Mouse (Mus musculus) liver, adult 2 months (tissue): ENCODE results near the gene Gm9936. TPM values are rescaled to one million over a fixed set of nuclear protein-coding genes. Genes with fewer than 3 reads are reported as not detected.

ENCODE experiments used
- DNase-seq: peaks from one replicate; pipeline ENCODE4 v3.0.0-alpha.2; 2011; ENCODE audit warnings: low read depth, low spot score; ENCODE audit errors: extremely low read depth
- H3K27ac ChIP-seq: fragments of 200-500 bp; replicated peaks from 2 replicates; pipeline ENCODE4 v1.5.1; 2012; ENCODE audit warnings: low read depth, mild to moderate bottlenecking, control low read depth, inconsistent platforms, low read length; ENCODE audit not compliant: insufficient read depth
- H3K27me3 ChIP-seq: fragments of 200-500 bp; 2 replicates; pipeline ENCODE4 v1.6.1; 2012; ENCODE audit warnings: mild to moderate bottlenecking, moderate library complexity, low read length, inconsistent platforms; ENCODE audit not compliant: control insufficient read depth, insufficient read depth
- H3K36me3 ChIP-seq: fragments of 200-500 bp; 2 replicates; pipeline ENCODE4 v1.6.1; 2012; ENCODE audit warnings: low read length, inconsistent platforms; ENCODE audit not compliant: control insufficient read depth, insufficient read depth
- H3K4me1 ChIP-seq: fragments of 200-500 bp; 2 replicates; pipeline ENCODE4 v1.6.1; 2011; ENCODE audit warnings: low read length; ENCODE audit not compliant: control insufficient read depth, insufficient read depth
- H3K4me3 ChIP-seq: fragments of 200-500 bp; 2 replicates; pipeline ENCODE4 v1.5.1; 2011; ENCODE audit warnings: low read depth, mild to moderate bottlenecking, control low read depth, low read length, moderate library complexity; ENCODE audit not compliant: insufficient read depth
- H3K79me2 ChIP-seq: fragments of 200-500 bp; 2 replicates; pipeline ENCODE4 v1.6.1; 2012; ENCODE audit warnings: inconsistent platforms, mild to moderate bottlenecking, low read length, moderate library complexity; ENCODE audit not compliant: control insufficient read depth, insufficient read depth
- H3K9ac ChIP-seq: fragments of 200-500 bp; 2 replicates; pipeline ENCODE4 v1.6.1; 2012; ENCODE audit warnings: low read depth, mild to moderate bottlenecking, control low read depth, inconsistent platforms, low read length
- CTCF ChIP-seq: fragments of 200-500 bp; IDR thresholded peaks from 2 replicates; pipeline ENCODE4 v1.5.1; 2011; ENCODE audit warnings: low read depth, low read length, control low read depth
- POLR2A ChIP-seq: fragments of 200-500 bp; IDR thresholded peaks from 2 replicates; pipeline ENCODE4 v1.6.1; 2011; ENCODE audit warnings: low read length, control low read depth; ENCODE audit not compliant: insufficient read depth; ENCODE audit errors: extremely low read depth
- WGBS: fragments of 180-500 bp; shearing (Covaris S2); methylation state at CpG from one replicate; pipeline ENCODE4 v1.1.7; 2018; 5-methylcytosine and 5-hydroxymethylcytosine counted together
- polyA plus RNA-seq: library from polyadenylated mRNA; depleted of rRNA; stranded (reverse); fragments of >200 nt; gene quantifications from 2 replicates; pipeline ENCODE4 v1.2.3, GENCODE M21; 2012; rRNA removed
- total RNA-seq: library from RNA; depleted of rRNA; stranded (reverse); fragments of >200 nt; gene quantifications from 2 replicates; pipeline ENCODE4 v1.2.3, GENCODE M21; 2014; rRNA removed

Gm9936 gene
- total RNA-seq, result not detected in 2 replicates
- not detected in 2 replicates for polyA plus RNA-seq

DNA sequence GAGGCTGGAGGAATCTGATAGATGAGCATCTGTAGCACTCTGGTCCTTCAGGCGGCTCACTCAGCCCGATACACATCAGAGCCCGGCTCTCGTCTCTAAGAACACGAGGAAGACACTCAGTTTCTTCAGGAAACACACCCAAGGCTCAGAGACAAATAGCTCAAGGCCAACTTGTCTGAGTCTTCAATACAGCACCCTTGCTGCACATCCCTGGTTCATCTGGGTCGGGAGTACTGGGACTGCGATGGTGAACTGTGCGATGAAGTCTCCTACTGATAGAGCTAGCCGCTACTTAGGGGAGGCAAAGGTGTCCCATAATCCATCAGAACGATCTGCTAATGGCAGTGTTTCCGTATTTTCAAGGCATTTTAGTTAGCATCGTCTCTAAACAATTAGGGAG lies at the start of gene Gm9936:
Gene Gm9936, minus strand, starts transcription at position 101 of the 400 bp plus-strand sequence.
- no peak within 1 kb of the TSS for H3K4me3 ChIP-seq
- no peaks in the 10 kb centered on the region for H3K79me2 ChIP-seq
- no peaks in the 10 kb centered on the region for H3K4me1 ChIP-seq
- DNase-seq, result no peak
- no peak for TF ChIP-seq CTCF
- TF ChIP-seq POLR2A, result no peak
- H3K27me3 ChIP-seq, result no peaks in the 10 kb centered on the region
- no peaks in the 10 kb centered on the region for H3K36me3 ChIP-seq
- WGBS, result 80% methylated on average over 12 of the region's 12 CpGs
- no peak within 1 kb of the TSS for H3K9ac ChIP-seq
- H3K27ac ChIP-seq, result no peak within 1 kb of the TSS

- Histone ChIP-seq H3K36me3 (peaks cover 2% of the 10 kb centered on the region; the same call in 1 of the 2 replicates), H3K27me3 (no peaks in the 10 kb centered on the region), H3K79me2 (no peaks in the 10 kb centered on the region), H3K4me1 (no peaks in the 10 kb centered on the region), H3K27ac (no peak overlapping the region), H3K9ac (no peak overlapping the region), H3K4me3 (no peak overlapping the region)
- WGBS, result 43% methylated on average over 1 of the region's 1 CpGs
- peak; percentile 80 for TF ChIP-seq CTCF
- no peak for TF ChIP-seq POLR2A
- DNase-seq, result peak; percentile 32
Measured at GRCm38 (mm10) chr5:114902413-114902812, 43.9 kb upstream of the Gm9936 start.

DNA sequence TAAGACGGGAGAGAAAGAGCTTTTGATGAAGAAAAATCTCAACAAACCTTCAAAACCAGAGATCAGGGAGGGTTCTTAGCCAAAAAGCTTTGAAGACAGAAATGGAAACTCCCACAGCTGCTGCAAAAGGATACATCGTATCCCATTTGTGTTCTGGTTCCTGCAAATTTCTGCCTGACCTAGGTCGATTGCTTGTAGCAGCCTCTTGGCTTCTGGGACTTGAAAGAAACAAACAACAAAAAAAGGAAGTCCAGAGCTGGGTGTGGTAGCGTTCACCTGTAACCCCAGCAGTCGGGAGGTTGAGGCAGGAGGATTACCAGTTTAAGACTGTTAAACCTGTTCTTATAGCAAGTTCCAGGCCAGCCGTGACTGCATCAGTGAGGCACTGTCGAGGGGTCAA lies 40.4 kb upstream of the Gm9936 start:
- H3K27ac ChIP-seq, result no peak overlapping the region
- 74% methylated on average over 7 of the region's 7 CpGs for WGBS
- TF ChIP-seq CTCF (no peak), POLR2A (no peak)

DNA sequence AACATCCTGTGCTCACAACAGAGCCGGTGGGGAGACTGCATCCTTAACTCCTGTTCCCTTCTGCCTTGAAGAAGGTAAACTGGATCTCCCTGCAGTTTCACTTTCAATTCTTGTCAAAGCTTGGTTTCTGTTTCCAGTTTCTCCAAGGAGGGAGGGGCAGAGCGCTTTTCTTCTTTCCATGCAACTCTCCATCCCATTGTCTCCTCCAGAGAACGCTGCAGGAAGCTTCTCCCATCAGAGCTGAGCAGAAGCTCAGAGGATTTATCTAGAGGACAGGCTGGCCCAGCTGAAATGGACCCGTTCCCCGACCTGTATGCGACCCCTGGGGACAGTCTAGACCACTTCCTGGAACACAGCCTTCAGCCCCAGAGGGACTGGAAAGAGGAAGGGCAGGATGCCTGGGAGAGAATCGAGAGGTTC lies 38.9 kb upstream of the Gm9936 start:
- peak overlapping the region; percentile 52 for H3K4me3 ChIP-seq
- TF ChIP-seq CTCF (no peak), POLR2A (no peak)
- H3K27me3 ChIP-seq, result no peaks in the 10 kb centered on the region
- H3K4me1 ChIP-seq, result no peaks in the 10 kb centered on the region
- H3K9ac ChIP-seq, result peak overlapping the region; percentile 65
- H3K79me2 ChIP-seq, result no peaks in the 10 kb centered on the region
- H3K36me3 ChIP-seq, result no peaks in the 10 kb centered on the region
- peak overlapping the region; percentile 76 for H3K27ac ChIP-seq
- DNase-seq, result peak; percentile 30
- 27% methylated on average over 7 of the region's 7 CpGs for WGBS

More for the DNA sequence above, 40.4 kb upstream of the Gm9936 start:
- Histone ChIP-seq H3K4me1 (no peaks in the 10 kb centered on the region), H3K79me2 (no peaks in the 10 kb centered on the region), H3K4me3 (peak overlapping the region; percentile 19), H3K27me3 (no peaks in the 10 kb centered on the region), H3K9ac (no peak overlapping the region), H3K36me3 (no peaks in the 10 kb centered on the region)
- no peak for DNase-seq

DNA sequence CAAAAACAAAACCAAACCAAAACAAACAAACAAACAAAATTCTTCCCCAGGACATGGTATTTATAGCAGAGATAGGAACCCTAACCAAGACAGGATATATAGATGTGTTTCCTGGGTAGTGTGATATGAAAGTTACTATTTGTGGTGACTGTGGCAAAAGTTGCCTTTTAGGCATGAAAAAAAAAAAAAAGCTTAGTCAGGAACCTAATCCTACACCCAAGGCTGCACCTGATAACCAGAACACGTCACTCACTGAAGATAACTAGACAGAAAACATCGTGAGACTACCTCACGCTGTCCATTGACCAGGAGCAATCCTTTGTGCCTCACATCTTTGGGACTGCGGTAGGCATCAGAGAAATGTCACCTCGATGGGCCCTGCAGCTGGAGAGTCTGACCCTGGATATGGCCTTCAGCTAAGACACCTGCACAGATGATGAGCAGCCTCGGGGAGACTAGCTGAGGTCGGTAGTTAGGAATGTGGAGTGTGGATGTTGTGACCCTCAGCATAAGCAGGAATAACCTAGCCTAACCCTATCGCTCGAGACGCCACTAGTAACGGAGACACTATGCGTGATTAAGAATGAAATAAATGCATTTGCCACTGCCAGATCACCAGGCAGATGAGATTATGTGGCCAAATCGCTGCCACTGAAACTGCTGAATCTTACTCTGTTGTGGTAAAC lies 38.3 kb upstream of the Gm9936 start, which contains the start of gene Oasl2:
Gene Oasl2, plus strand, starts transcription at position 249 of the 686 bp plus-strand sequence.
- H3K27ac ChIP-seq, result peak within 1 kb of the TSS; percentile 76
- DNase-seq, result no peak

DNA sequence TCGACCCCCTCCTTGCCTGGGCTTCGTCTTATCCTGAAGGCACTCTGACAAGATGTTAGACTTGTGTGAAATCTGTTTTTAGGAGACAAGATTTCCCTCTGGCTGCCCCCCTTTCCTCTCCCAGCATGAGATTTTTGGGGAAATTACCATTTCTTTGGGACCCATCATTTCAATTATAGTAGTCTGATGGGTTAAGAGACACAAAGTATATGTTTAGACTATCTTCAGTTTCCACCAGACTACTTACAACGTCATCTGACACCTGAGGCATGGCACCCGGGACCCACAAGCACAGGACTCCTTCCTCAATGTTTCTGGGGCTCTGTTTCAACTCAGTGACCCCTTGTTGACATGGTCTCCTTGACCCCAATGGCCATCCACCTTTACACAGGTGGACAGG lies 37.1 kb upstream of the Gm9936 start:
- no peaks in the 10 kb centered on the region for H3K36me3 ChIP-seq
- WGBS, result 97% methylated on average over 4 of the region's 4 CpGs

More for the DNA sequence above, 38.3 kb upstream of the Gm9936 start, which contains the start of gene Oasl2:
- WGBS, result 62% methylated on average over 13 of the region's 13 CpGs
- no peak for TF ChIP-seq CTCF
- Histone ChIP-seq H3K79me2 (no peaks in the 10 kb centered on the region), H3K9ac (peak within 1 kb of the TSS; percentile 65), H3K4me3 (peak within 1 kb of the TSS; percentile 52), H3K4me1 (no peaks in the 10 kb centered on the region), H3K27me3 (no peaks in the 10 kb centered on the region), H3K36me3 (no peaks in the 10 kb centered on the region)

More for the DNA sequence above, 37.1 kb upstream of the Gm9936 start:
- Histone ChIP-seq H3K27me3 (no peaks in the 10 kb centered on the region), H3K9ac (no peak overlapping the region), H3K79me2 (no peaks in the 10 kb centered on the region), H3K27ac (no peak overlapping the region), H3K4me3 (no peak overlapping the region), H3K4me1 (no peaks in the 10 kb centered on the region)
- no peak for DNase-seq
- TF ChIP-seq POLR2A (no peak), CTCF (no peak)
